Mouse (Mus musculus) stomach, embryonic 16.5 days (tissue): ENCODE measurements around the gene Pex5. TPM values are rescaled to one million over a fixed set of nuclear protein-coding genes. Genes with fewer than 3 reads are reported as not detected.
"Not testable (repeated sequence)": the region's sequence is repeated elsewhere in the genome, so short reads cannot be mapped to it uniquely, and the experiment has no call there.

Source experiments
- ATAC-seq: fragments of 200-750 bp; cut with Nextera tagmentation; 2 replicates; pipeline ENCODE4 v1.8.0; 2017; ENCODE audit warnings: moderate number of reproducible peaks, moderate TSS enrichment; ENCODE audit not compliant: insufficient read depth, low FRiP score
- H3K27ac ChIP-seq: fragments of 300-500 bp; sonication (generic); 2 replicates; pipeline ENCODE4 v1.5.1; 2014; ENCODE audit warnings: low read length
- H3K27me3 ChIP-seq: fragments of 300-500 bp; sonication (generic); 2 replicates; pipeline ENCODE4 v1.6.1; 2014; ENCODE audit warnings: low read length, control low read depth, mixed read lengths; ENCODE audit not compliant: control insufficient read depth, insufficient read depth
- H3K36me3 ChIP-seq: fragments of 300-500 bp; sonication (generic); 2 replicates; pipeline ENCODE4 v1.6.1; 2014; ENCODE audit warnings: low read length; ENCODE audit not compliant: control insufficient read depth, insufficient read depth
- H3K4me1 ChIP-seq: fragments of 300-500 bp; sonication (generic); 2 replicates; pipeline ENCODE4 v1.6.1; 2014; ENCODE audit warnings: low read length, control low read depth, mixed read lengths; ENCODE audit not compliant: control insufficient read depth, insufficient read depth
- H3K4me2 ChIP-seq: fragments of 300-500 bp; sonication (generic); 2 replicates; pipeline ENCODE4 v1.6.1; 2014; ENCODE audit warnings: low read depth, low read length, mixed read lengths
- H3K4me3 ChIP-seq: fragments of 300-500 bp; sonication (generic); replicated peaks from 2 replicates; pipeline ENCODE4 v1.5.1; 2014; ENCODE audit warnings: mild to moderate bottlenecking, low read length
- H3K9ac ChIP-seq: fragments of 300-500 bp; sonication (generic); 2 replicates; pipeline ENCODE4 v1.6.1; 2014; ENCODE audit warnings: low read length
- H3K9me3 ChIP-seq: fragments of 300-500 bp; sonication (generic); replicated peaks from 2 replicates; pipeline ENCODE4 v1.6.1; 2016; ENCODE audit warnings: low read length, control low read depth; ENCODE audit not compliant: control insufficient read depth
- WGBS: fragments of 180-500 bp; shearing (Covaris S2); extraction: QIAGEN DNeasy Blood & Tissue Kit; methylation state at CpG from one replicate; pipeline ENCODE4 v1.1.7; 2014; 5-methylcytosine and 5-hydroxymethylcytosine counted together
- polyA plus RNA-seq: library from polyadenylated mRNA; unstranded; fragments of >200 nt; fragmentation: Nextera tagmentation; extraction: Ambion mirVana; gene quantifications from 2 replicates; pipeline ENCODE4 v1.2.1, GENCODE M21; 2015

Gene Pex5
- polyA plus RNA-seq, 1 experiment from 2014 or later = 45.6 TPM

GRCm38 (mm10) chr6:124415347-124416088 lies 651 bp upstream of the Pex5 start:
- no peaks in the 10 kb centered on the region for H3K27me3 ChIP-seq
- H3K9ac ChIP-seq = peak overlapping the region; percentile 77
- peak overlapping the region; percentile 92 for H3K4me3 ChIP-seq
- WGBS = 5% methylated on average over 21 of the region's 21 CpGs
- no peaks in the 10 kb centered on the region for H3K9me3 ChIP-seq
- H3K36me3 ChIP-seq = no peaks in the 10 kb centered on the region
- peaks cover 10% of the 10 kb centered on the region for H3K4me1 ChIP-seq
- H3K4me2 ChIP-seq = peak overlapping the region; percentile 86
- ATAC-seq = peak; percentile 57
- H3K27ac ChIP-seq = peak overlapping the region; percentile 90

- peak; percentile 5 for ATAC-seq
- Histone ChIP-seq H3K36me3 (0 out of 2 replicates have a peak, but pooled peaks cover 2% of the 10 kb centered on the region), H3K27me3 (no peaks in the 10 kb centered on the region), H3K9ac (peak overlapping the region; percentile 94), H3K27ac (peak overlapping the region; percentile 72), H3K9me3 (no peaks in the 10 kb centered on the region), H3K4me2 (peak overlapping the region; percentile 86), H3K4me1 (peaks cover 10% of the 10 kb centered on the region), H3K4me3 (peak overlapping the region; percentile 92)
- 2% methylated on average over 45 of the region's 45 CpGs for WGBS
Measured at GRCm38 (mm10) chr6:124414150-124414926, 529 bp downstream of the Pex5 start.

- Histone ChIP-seq H3K9ac (peak overlapping the region; percentile 94), H3K27ac (peak overlapping the region; percentile 72), H3K4me3 (peak overlapping the region; percentile 92), H3K36me3 (0 out of 2 replicates have a peak, but pooled peaks cover 3% of the 10 kb centered on the region), H3K4me1 (peaks cover 14% of the 10 kb centered on the region), H3K9me3 (no peaks in the 10 kb centered on the region), H3K27me3 (no peaks in the 10 kb centered on the region), H3K4me2 (peak overlapping the region; percentile 86)
- WGBS = 52% methylated on average over 3 of the region's 3 CpGs
- ATAC-seq = no peak
Measured at GRCm38 (mm10) chr6:124413770-124414149, 1.1 kb downstream of the Pex5 start.

GRCm38 (mm10) chr6:124408355-124408754 lies 6.5 kb downstream of the Pex5 start:
- Histone ChIP-seq H3K27ac (no peak overlapping the region), H3K4me2 (no peak overlapping the region), H3K9ac (no peak overlapping the region), H3K4me3 (no peak overlapping the region), H3K36me3 (peaks cover 17% of the 10 kb centered on the region), H3K4me1 (peaks cover 4% of the 10 kb centered on the region; the same call in 1 of the 2 replicates), H3K9me3 (no peaks in the 10 kb centered on the region), H3K27me3 (no peaks in the 10 kb centered on the region)
- 86% methylated on average over 5 of the region's 5 CpGs for WGBS
- no peak for ATAC-seq

DNA sequence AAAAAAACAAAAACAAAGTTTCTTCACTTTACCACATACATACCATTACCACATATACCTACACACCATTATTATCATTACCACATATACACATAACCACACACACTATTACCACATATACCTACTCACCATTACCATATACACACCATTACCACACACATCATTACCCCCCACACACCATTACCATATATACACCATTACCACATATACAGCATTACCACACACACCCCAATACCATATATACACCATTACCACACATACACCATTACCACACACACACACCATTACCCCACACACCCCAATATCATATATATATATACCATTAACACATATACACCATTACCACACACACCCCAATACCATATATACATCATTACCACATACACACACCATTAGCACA lies 7.7 kb downstream of the Pex5 start:
- Histone ChIP-seq H3K27ac (no peak overlapping the region), H3K4me3 (no peak overlapping the region), H3K4me1 (peaks cover 4% of the 10 kb centered on the region; the same call in 1 of the 2 replicates), H3K9ac (no peak overlapping the region), H3K27me3 (no peaks in the 10 kb centered on the region), H3K4me2 (no peak overlapping the region), H3K9me3 (no peaks in the 10 kb centered on the region), H3K36me3 (peaks cover 20% of the 10 kb centered on the region)
- no peak for ATAC-seq

DNA sequence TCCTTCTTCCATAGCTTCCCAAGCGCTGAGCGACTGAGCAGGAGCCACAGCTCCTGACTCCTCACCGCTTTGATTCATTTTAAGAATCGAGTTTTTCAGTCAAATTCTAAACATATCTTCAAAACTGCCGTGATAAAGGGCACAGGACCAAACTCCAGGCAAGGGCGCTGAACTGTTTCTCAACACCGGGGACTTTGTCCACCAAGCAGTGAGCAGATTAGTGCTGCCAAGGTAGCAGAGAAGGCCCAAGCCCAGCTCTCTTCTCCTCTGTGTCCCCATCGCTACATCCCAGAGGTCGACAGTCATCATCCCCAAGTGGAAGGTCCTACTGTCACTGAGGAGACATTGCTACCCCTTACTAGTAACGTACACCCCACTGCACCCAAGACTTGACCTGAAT lies 8.5 kb downstream of the Pex5 start:
- Histone ChIP-seq H3K4me3 (no peak overlapping the region), H3K36me3 (peaks cover 20% of the 10 kb centered on the region), H3K27ac (no peak overlapping the region), H3K9ac (no peak overlapping the region), H3K4me2 (no peak overlapping the region), H3K9me3 (no peaks in the 10 kb centered on the region), H3K4me1 (peaks cover 4% of the 10 kb centered on the region; the same call in 1 of the 2 replicates), H3K27me3 (no peaks in the 10 kb centered on the region)
- no peak for ATAC-seq
- 93% methylated on average over 10 of the region's 10 CpGs for WGBS

- no peak overlapping the region for H3K27ac ChIP-seq
- H3K9me3 ChIP-seq = no peaks in the 10 kb centered on the region
- no peak overlapping the region for H3K4me3 ChIP-seq
- H3K36me3 ChIP-seq = peaks cover 46% of the 10 kb centered on the region
- WGBS = 88% methylated on average over 6 of the region's 6 CpGs
- no peaks in the 10 kb centered on the region for H3K4me1 ChIP-seq
- H3K9ac ChIP-seq = no peak overlapping the region
- H3K27me3 ChIP-seq = no peaks in the 10 kb centered on the region
- H3K4me2 ChIP-seq = no peak overlapping the region
- ATAC-seq = peak; percentile 52; the same call in 1 of the 2 replicates
Measured at GRCm38 (mm10) chr6:124399738-124400137, 15.1 kb downstream of the Pex5 start.

- H3K27me3 ChIP-seq, H3K27ac ChIP-seq, H3K4me2 ChIP-seq, H3K9ac ChIP-seq, H3K9me3 ChIP-seq, H3K4me3 ChIP-seq, ATAC-seq, H3K4me1 ChIP-seq: not testable (repeated sequence)
- H3K36me3 ChIP-seq = peaks cover 33% of the 10 kb centered on the region
- 97% methylated on average over 3 of the region's 3 CpGs for WGBS
Measured at GRCm38 (mm10) chr6:124394991-124395390, 19.9 kb downstream of the Pex5 start.

DNA sequence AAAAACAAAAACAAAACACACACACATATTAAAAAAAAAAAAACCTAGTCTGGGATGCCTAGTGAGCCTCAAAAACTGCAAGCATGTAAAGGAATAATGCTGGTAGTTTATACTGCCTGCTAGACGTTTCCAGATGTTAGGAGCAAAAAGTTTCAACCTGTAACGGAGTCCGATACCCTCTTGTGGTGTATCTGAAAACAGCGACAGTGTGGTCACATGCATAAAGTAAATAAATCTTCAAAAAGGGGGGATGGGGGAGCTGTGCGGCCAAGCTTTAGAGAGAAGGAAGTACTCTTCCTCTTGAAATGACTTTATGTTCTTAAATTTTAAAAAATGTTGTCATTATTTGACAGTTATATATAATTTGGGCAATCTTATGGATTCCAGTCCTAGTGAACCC lies 34.7 kb downstream of the Pex5 start:
- Histone ChIP-seq H3K27me3 (no peaks in the 10 kb centered on the region), H3K36me3 (no peaks in the 10 kb centered on the region), H3K9ac (no peak overlapping the region), H3K4me3 (no peak overlapping the region), H3K9me3 (no peaks in the 10 kb centered on the region), H3K4me1 (no peaks in the 10 kb centered on the region), H3K4me2 (no peak overlapping the region), H3K27ac (no peak overlapping the region)
- 28% methylated on average over 5 of the region's 5 CpGs for WGBS
- no peak for ATAC-seq
